Mouse (Mus musculus): ENCODE measurements around the gene Ube2e1. TPM values are rescaled to one million over a fixed set of nuclear protein-coding genes. Genes with fewer than 3 reads are reported as not detected.

Ube2e1 gene
- polyA plus RNA-seq, 1 experiment from 2014 or later = 77.0 TPM

DNA sequence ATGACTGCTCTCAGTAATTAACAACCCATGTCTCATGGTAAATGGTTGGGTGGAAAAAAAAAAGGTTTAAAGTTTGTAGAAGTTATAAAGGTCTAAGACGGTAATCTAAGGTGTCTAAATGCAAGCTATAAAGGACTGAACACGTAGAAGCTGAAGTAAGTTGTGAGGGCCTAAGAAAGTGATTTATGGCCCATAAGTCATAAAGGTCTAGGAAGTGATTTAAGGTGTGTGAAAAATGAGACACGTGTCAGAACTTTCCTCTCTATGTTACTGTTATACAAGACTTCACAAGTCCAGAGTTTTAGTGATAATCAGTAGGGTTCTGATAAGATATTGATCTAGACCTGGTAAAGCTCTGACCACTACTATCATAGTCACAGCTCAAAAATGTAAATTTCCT, 32.7 kb upstream of the Ube2e1 start:
- Histone ChIP-seq H3K9me3 (ENCODE audit: control insufficient read depth, low read length) (no peaks in the 10 kb centered on the region), H3K4me3 (ENCODE audit: low read depth, low read length) (no peak overlapping the region), H3K36me3 (ENCODE audit: control insufficient read depth, insufficient read depth, low read length) (no peaks in the 10 kb centered on the region), H3K4me1 (ENCODE audit: control insufficient read depth, insufficient read depth, low read length) (no peaks in the 10 kb centered on the region), H3K27ac (ENCODE audit: low read depth, low read length) (no peak overlapping the region), H3K27me3 (ENCODE audit: control insufficient read depth, insufficient read depth, low read length) (no peaks in the 10 kb centered on the region), H3K4me2 (ENCODE audit: low read depth, low read length) (no peak overlapping the region), H3K9ac (replicated peaks; ENCODE audit: low read depth, low read length) (no peak overlapping the region)
- WGBS = 71% methylated on average over 3 of the region's 3 CpGs
- no peak for ATAC-seq (ENCODE audit: low read depth)

DNA sequence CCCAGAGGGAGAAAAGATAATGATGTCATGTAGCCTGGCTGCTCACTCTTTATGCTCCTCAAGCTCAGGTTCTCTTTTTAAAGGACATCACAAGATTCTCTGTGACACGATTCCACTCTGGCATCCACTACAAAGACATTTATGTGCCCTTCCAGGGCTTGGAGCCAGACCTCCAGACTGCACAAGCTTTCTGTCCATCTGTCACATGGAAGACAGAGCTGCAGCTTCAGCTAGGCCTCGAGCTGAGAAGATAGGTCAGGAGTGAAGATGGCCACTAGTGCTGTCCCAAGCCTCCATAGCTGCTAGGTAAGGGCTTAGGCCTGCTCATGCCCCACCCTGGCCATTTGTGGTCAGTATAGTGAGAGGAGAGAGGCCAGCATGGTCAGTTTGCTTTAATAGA, 24.8 kb upstream of the Ube2e1 start:
- H3K4me2 ChIP-seq (ENCODE audit: low read depth, low read length) = no peak overlapping the region
- H3K4me1 ChIP-seq (ENCODE audit: control insufficient read depth, insufficient read depth, low read length) = no peaks in the 10 kb centered on the region
- no peak overlapping the region for H3K27ac ChIP-seq (ENCODE audit: low read depth, low read length)
- H3K4me3 ChIP-seq (ENCODE audit: low read depth, low read length) = no peak overlapping the region
- 68% methylated on average over 2 of the region's 2 CpGs for WGBS
- H3K27me3 ChIP-seq (ENCODE audit: control insufficient read depth, insufficient read depth, low read length) = no peaks in the 10 kb centered on the region
- no peak for ATAC-seq (ENCODE audit: low read depth)
- H3K9ac ChIP-seq (replicated peaks; ENCODE audit: low read depth, low read length) = no peak overlapping the region
- H3K9me3 ChIP-seq (ENCODE audit: control insufficient read depth, low read length) = no peaks in the 10 kb centered on the region
- no peaks in the 10 kb centered on the region for H3K36me3 ChIP-seq (ENCODE audit: control insufficient read depth, insufficient read depth, low read length)

DNA sequence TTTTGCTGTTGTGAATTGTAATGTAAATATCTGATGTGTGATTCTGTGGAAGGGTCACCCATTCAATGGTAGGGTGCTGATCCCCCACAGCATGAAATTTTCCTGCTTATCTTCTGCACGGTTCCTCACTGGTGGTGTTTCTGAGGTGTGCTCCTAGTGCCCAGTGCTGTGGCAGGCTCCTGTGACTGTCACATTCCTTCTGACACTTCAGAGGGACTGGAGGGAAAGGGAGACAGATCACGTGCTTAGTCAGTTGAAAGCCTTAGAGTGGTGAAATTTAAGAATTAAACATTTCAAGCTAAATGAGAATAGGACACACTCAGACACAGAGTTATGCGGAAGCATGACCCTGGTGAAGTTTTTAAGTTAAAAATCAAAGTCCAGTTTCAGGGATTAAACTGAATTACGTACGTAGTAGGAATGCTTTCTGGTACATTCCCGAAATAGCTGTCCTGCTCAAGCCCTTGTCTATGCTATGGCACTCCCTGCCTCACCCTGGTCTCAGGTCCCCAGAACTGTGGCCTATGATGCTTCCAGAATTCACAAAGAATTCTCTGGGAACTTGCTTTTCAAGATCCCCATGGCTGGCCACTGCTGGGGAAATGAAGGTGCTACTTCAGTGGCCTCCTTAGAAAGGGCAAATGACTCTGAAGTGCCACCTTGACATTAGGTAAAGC, 24.0 kb upstream of the Ube2e1 start:
- no peaks in the 10 kb centered on the region for H3K27me3 ChIP-seq (ENCODE audit: control insufficient read depth, insufficient read depth, low read length)
- WGBS = 89% methylated on average over 6 of the region's 6 CpGs
- H3K4me3 ChIP-seq (ENCODE audit: low read depth, low read length) = no peak overlapping the region
- no peak overlapping the region for H3K27ac ChIP-seq (ENCODE audit: low read depth, low read length)
- H3K9me3 ChIP-seq (ENCODE audit: control insufficient read depth, low read length) = no peaks in the 10 kb centered on the region
- no peaks in the 10 kb centered on the region for H3K36me3 ChIP-seq (ENCODE audit: control insufficient read depth, insufficient read depth, low read length)
- no peak overlapping the region for H3K4me2 ChIP-seq (ENCODE audit: low read depth, low read length)
- ATAC-seq (ENCODE audit: low read depth) = no peak
- no peak overlapping the region for H3K9ac ChIP-seq (replicated peaks; ENCODE audit: low read depth, low read length)
- H3K4me1 ChIP-seq (ENCODE audit: control insufficient read depth, insufficient read depth, low read length) = no peaks in the 10 kb centered on the region

DNA sequence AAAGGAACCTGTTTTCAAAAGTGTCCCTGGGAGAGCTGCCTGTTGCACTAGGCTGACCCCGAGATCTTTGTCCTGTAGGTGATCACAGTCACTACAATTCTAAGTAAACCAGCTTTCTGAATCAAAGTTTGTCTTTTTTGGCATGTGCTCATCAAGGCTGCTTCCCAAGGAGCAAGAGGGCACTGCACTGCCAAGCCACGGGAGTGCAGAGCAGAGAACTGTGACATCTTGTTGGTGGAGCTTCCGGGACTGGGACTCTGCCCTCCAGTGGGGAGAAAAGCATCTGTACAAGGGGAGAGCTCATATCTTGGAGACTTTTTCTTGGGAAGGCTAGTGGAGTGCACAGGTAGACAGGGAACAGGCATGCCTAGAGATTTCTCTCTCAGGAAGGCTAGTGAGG, 21.9 kb upstream of the Ube2e1 start:
- H3K4me1 ChIP-seq (ENCODE audit: control insufficient read depth, insufficient read depth, low read length) = no peaks in the 10 kb centered on the region
- H3K27ac ChIP-seq (ENCODE audit: low read depth, low read length) = no peak overlapping the region
- no peaks in the 10 kb centered on the region for H3K36me3 ChIP-seq (ENCODE audit: control insufficient read depth, insufficient read depth, low read length)
- H3K9ac ChIP-seq (replicated peaks; ENCODE audit: low read depth, low read length) = no peak overlapping the region
- H3K27me3 ChIP-seq (ENCODE audit: control insufficient read depth, insufficient read depth, low read length) = no peaks in the 10 kb centered on the region
- 71% methylated on average over 3 of the region's 3 CpGs for WGBS
- no peak overlapping the region for H3K4me3 ChIP-seq (ENCODE audit: low read depth, low read length)
- no peaks in the 10 kb centered on the region for H3K9me3 ChIP-seq (ENCODE audit: control insufficient read depth, low read length)
- no peak for ATAC-seq (ENCODE audit: low read depth)
- no peak overlapping the region for H3K4me2 ChIP-seq (ENCODE audit: low read depth, low read length)

DNA sequence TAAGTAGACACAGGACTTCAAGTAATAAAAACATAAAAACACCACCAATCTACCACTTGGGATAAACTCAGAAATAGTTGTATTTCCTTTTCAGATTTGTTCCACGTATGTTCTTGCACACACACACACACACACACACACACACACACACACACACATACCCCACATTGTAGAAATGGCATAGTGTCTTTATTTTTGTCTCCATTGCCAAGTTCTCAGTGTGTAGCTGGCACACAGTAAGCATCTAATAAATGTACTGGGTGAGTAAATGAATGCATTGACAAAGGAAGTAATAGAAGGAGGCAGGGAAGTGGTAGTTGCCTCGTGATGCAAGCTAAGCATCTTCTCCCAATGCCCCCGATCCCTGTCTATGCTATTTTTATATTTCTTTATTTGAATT, 21.3 kb upstream of the Ube2e1 start:
- no peak overlapping the region for H3K9ac ChIP-seq (replicated peaks; ENCODE audit: low read depth, low read length)
- no peaks in the 10 kb centered on the region for H3K4me1 ChIP-seq (ENCODE audit: control insufficient read depth, insufficient read depth, low read length)
- no peaks in the 10 kb centered on the region for H3K27me3 ChIP-seq (ENCODE audit: control insufficient read depth, insufficient read depth, low read length)
- no peak overlapping the region for H3K4me2 ChIP-seq (ENCODE audit: low read depth, low read length)
- H3K27ac ChIP-seq (ENCODE audit: low read depth, low read length) = no peak overlapping the region
- H3K36me3 ChIP-seq (ENCODE audit: control insufficient read depth, insufficient read depth, low read length) = no peaks in the 10 kb centered on the region
- WGBS = 82% methylated on average over 3 of the region's 3 CpGs
- ATAC-seq (ENCODE audit: low read depth) = no peak
- H3K9me3 ChIP-seq (ENCODE audit: control insufficient read depth, low read length) = no peaks in the 10 kb centered on the region
- no peak overlapping the region for H3K4me3 ChIP-seq (ENCODE audit: low read depth, low read length)

DNA sequence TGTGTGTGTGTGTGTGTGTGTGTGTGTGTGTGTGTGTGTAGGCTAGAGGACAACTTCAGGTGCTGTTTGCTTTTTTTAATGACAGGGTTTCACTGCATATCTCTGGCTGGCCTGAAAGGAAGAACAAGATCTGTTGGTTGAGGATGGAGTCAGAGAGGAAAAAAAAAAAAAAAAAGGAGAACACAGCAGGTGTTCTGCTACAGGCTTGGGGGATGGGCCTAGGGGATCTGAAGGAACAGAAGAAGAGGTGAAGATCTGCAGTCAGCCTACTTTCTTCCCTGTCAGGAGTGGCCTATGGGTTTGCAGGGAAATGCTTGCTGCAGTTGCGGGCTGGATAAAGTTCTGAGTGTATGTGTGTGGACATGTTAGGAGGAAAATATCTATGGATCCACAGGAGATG, 19.0 kb upstream of the Ube2e1 start:
- Histone ChIP-seq H3K27me3 (ENCODE audit: control insufficient read depth, insufficient read depth, low read length) (no peaks in the 10 kb centered on the region), H3K4me3 (ENCODE audit: low read depth, low read length) (no peak overlapping the region), H3K4me2 (ENCODE audit: low read depth, low read length) (no peak overlapping the region), H3K27ac (ENCODE audit: low read depth, low read length) (no peak overlapping the region), H3K36me3 (ENCODE audit: control insufficient read depth, insufficient read depth, low read length) (no peaks in the 10 kb centered on the region), H3K9me3 (ENCODE audit: control insufficient read depth, low read length) (no peaks in the 10 kb centered on the region), H3K9ac (replicated peaks; ENCODE audit: low read depth, low read length) (no peak overlapping the region), H3K4me1 (ENCODE audit: control insufficient read depth, insufficient read depth, low read length) (no peaks in the 10 kb centered on the region)
- WGBS = 82% methylated on average over 1 of the region's 1 CpGs
- ATAC-seq (ENCODE audit: low read depth) = no peak

DNA sequence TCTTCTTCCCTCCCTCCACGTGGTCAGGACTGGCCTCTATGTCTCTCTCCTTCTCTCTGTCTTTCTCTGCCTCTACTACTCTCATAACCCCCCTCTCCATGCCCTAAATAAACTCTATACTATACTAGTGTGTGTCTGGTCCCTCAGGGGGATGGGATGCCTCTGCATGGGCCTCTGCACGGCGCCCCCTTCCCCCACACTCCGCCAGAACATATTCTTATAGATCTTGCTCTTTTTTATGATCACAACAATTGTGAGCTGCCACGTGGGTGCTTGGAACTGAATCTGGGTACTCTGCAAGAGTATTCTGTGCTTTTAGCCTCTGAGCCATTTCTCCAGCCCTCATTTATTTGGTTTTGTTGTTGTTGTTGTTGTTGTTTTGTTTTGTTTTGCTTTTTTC, 18.2 kb upstream of the Ube2e1 start:
- 72% methylated on average over 5 of the region's 5 CpGs for WGBS
- no peak overlapping the region for H3K27ac ChIP-seq (ENCODE audit: low read depth, low read length)
- H3K27me3 ChIP-seq (ENCODE audit: control insufficient read depth, insufficient read depth, low read length) = no peaks in the 10 kb centered on the region
- no peak overlapping the region for H3K9ac ChIP-seq (replicated peaks; ENCODE audit: low read depth, low read length)
- H3K36me3 ChIP-seq (ENCODE audit: control insufficient read depth, insufficient read depth, low read length) = no peaks in the 10 kb centered on the region
- ATAC-seq (ENCODE audit: low read depth) = no peak
- no peak overlapping the region for H3K4me2 ChIP-seq (ENCODE audit: low read depth, low read length)
- no peaks in the 10 kb centered on the region for H3K4me1 ChIP-seq (ENCODE audit: control insufficient read depth, insufficient read depth, low read length)
- H3K9me3 ChIP-seq (ENCODE audit: control insufficient read depth, low read length) = no peaks in the 10 kb centered on the region
- no peak overlapping the region for H3K4me3 ChIP-seq (ENCODE audit: low read depth, low read length)

- no peaks in the 10 kb centered on the region for H3K36me3 ChIP-seq (ENCODE audit: control insufficient read depth, insufficient read depth, low read length)
- H3K27ac ChIP-seq (ENCODE audit: low read depth, low read length) = no peak overlapping the region
- WGBS = 78% methylated on average over 4 of the region's 4 CpGs
- no peak overlapping the region for H3K9ac ChIP-seq (replicated peaks; ENCODE audit: low read depth, low read length)
- no peak for ATAC-seq (ENCODE audit: low read depth)
- no peaks in the 10 kb centered on the region for H3K9me3 ChIP-seq (ENCODE audit: control insufficient read depth, low read length)
- H3K4me1 ChIP-seq (ENCODE audit: control insufficient read depth, insufficient read depth, low read length) = no peaks in the 10 kb centered on the region
- H3K4me3 ChIP-seq (ENCODE audit: low read depth, low read length) = no peak overlapping the region
- no peak overlapping the region for H3K4me2 ChIP-seq (ENCODE audit: low read depth, low read length)
- no peaks in the 10 kb centered on the region for H3K27me3 ChIP-seq (ENCODE audit: control insufficient read depth, insufficient read depth, low read length)
Measured at GRCm38 (mm10) chr14:18343589-18343988, 11.9 kb upstream of the Ube2e1 start.

GRCm38 (mm10) chr14:18342749-18343148, 11.1 kb upstream of the Ube2e1 start:
- Histone ChIP-seq H3K9me3 (ENCODE audit: control insufficient read depth, low read length) (no peaks in the 10 kb centered on the region), H3K9ac (replicated peaks; ENCODE audit: low read depth, low read length) (no peak overlapping the region), H3K27me3 (ENCODE audit: control insufficient read depth, insufficient read depth, low read length) (no peaks in the 10 kb centered on the region), H3K4me2 (ENCODE audit: low read depth, low read length) (no peak overlapping the region), H3K4me1 (ENCODE audit: control insufficient read depth, insufficient read depth, low read length) (no peaks in the 10 kb centered on the region), H3K4me3 (ENCODE audit: low read depth, low read length) (no peak overlapping the region), H3K27ac (ENCODE audit: low read depth, low read length) (no peak overlapping the region), H3K36me3 (ENCODE audit: control insufficient read depth, insufficient read depth, low read length) (no peaks in the 10 kb centered on the region)
- ATAC-seq (ENCODE audit: low read depth) = no peak
- 88% methylated on average over 2 of the region's 2 CpGs for WGBS
